Mouse (Mus musculus) erythroblast, embryonic 14.5 days (primary cell): ENCODE measurements around the gene Zfhx3. TPM values are rescaled to one million over a fixed set of nuclear protein-coding genes. Genes with fewer than 3 reads are reported as not detected.

Source experiments
- H3K27me3 ChIP-seq: 2 replicates; pipeline ENCODE4 v1.6.1; 2012; ENCODE audit warnings: inconsistent platforms; ENCODE audit not compliant: control insufficient read depth
- H3K36me3 ChIP-seq: 2 replicates; pipeline ENCODE4 v1.6.1; 2012; ENCODE audit warnings: mild to moderate bottlenecking, inconsistent platforms; ENCODE audit not compliant: control insufficient read depth
- H3K4me1 ChIP-seq: 2 replicates; pipeline ENCODE4 v1.6.1; 2012; ENCODE audit warnings: inconsistent platforms; ENCODE audit not compliant: control insufficient read depth
- H3K4me3 ChIP-seq: replicated peaks from 2 replicates; pipeline ENCODE3; 2012; ENCODE audit warnings: moderate library complexity, mild to moderate bottlenecking, inconsistent platforms
- H3K9me3 ChIP-seq: 2 replicates; pipeline ENCODE4 v1.6.1; 2012; ENCODE audit warnings: low read length, inconsistent platforms, mixed read lengths; ENCODE audit not compliant: control insufficient read depth
- GATA1 ChIP-seq: IDR thresholded peaks from 2 replicates; pipeline ENCODE4 v1.6.1; 2012; ENCODE audit warnings: low read length, inconsistent platforms, mixed read lengths
- TAL1 ChIP-seq: IDR thresholded peaks from 3 replicates; pipeline ENCODE4 v1.6.1; 2012; ENCODE audit warnings: low read length, inconsistent platforms, mixed read lengths
- polyA plus RNA-seq: library from polyadenylated mRNA; stranded (reverse); fragments of >175 nt; gene quantifications from 2 replicates; pipeline ENCODE4 v1.2.3, GENCODE M21; 2012

The Zfhx3 gene
- polyA plus RNA-seq, 1 experiment = 0.03 TPM

- Histone ChIP-seq H3K4me1 (no peaks in the 10 kb centered on the region), H3K27me3 (no peaks in the 10 kb centered on the region), H3K4me3 (no peak overlapping the region), H3K9me3 (0 out of 2 replicates have a peak, but pooled peaks cover 3% of the 10 kb centered on the region), H3K36me3 (no peaks in the 10 kb centered on the region)
- no peak for TF ChIP-seq TAL1
- no peak for TF ChIP-seq GATA1
These were observed 954.3 kb downstream of the Zfhx3 start for GRCm38 (mm10) chr8:108896468-108897346.

DNA sequence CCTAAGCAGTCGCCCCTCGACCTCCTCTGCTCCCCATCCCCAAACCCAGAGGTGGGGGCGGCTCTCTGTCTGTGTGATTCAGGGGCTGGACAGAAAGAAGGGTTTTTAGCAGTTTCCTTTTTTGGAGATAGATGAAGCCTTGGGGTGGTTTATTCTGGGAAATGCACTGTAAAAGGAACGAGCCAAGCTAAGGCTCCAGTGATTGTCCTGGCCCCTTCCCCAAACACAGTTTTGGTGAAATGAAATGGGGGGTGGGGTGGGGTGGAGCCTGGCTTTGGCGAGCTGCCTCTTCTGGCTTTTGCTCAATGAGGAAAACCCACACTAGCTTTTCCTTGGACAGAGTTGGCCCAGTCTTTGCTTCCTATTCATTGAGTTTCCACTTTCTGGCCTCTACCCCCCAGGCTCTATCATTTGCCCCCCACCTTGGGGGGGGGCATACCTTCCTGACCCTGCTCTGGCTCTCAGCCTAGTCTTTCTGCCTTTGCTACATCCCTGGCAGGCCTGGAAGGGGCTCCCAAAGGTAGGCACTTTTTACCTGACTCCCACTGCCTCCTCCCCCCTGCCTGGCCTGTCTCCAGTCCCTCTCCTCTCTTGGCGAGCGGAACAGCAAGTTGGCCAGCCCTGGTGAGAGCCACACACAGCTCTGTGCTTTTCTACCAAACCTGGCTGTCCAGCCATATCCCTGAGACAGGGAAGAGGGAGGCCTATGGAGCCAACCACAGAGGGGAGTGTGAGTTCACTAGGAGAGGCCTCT lies 955.1 kb downstream of the Zfhx3 start:
- TF ChIP-seq TAL1 (no peak), GATA1 (no peak)
- Histone ChIP-seq H3K4me3 (no peak overlapping the region), H3K27me3 (no peaks in the 10 kb centered on the region), H3K9me3 (0 out of 2 replicates have a peak, but pooled peaks cover 3% of the 10 kb centered on the region), H3K4me1 (no peaks in the 10 kb centered on the region), H3K36me3 (no peaks in the 10 kb centered on the region)

- Histone ChIP-seq H3K27me3 (no peaks in the 10 kb centered on the region), H3K9me3 (0 out of 2 replicates have a peak, but pooled peaks cover 3% of the 10 kb centered on the region), H3K4me1 (no peaks in the 10 kb centered on the region), H3K36me3 (no peaks in the 10 kb centered on the region), H3K4me3 (no peak overlapping the region)
- TF ChIP-seq TAL1 (no peak), GATA1 (no peak)
These were observed 956.9 kb downstream of the Zfhx3 start for GRCm38 (mm10) chr8:108899251-108899771.

DNA sequence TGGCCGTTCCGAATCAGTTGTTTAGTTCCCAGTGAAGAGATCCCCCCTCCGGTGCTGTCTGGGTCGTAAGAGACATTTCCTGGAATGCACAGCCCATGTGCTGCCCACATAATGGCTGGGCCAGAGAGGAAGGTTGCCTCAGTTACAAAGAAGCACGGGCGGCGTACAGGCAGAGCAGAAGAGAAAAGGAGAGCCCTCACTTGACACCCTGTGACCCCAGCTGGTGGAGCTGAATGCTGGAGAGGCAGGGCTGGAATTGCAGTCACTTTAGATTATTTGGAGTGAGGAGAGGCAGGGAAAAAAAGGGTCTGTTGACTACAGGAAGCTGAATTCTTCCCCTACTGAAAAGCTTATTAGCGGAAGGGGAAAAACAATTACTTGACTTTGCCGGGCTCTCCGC lies 958.1 kb downstream of the Zfhx3 start:
- H3K36me3 ChIP-seq = no peaks in the 10 kb centered on the region
- 0 out of 2 replicates have a peak, but pooled peaks cover 3% of the 10 kb centered on the region for H3K9me3 ChIP-seq
- H3K27me3 ChIP-seq = no peaks in the 10 kb centered on the region
- no peak overlapping the region for H3K4me3 ChIP-seq
- H3K4me1 ChIP-seq = no peaks in the 10 kb centered on the region
- TF ChIP-seq GATA1 = no peak
- no peak for TF ChIP-seq TAL1

GRCm38 (mm10) chr8:108901208-108901607 lies 958.8 kb downstream of the Zfhx3 start:
- Histone ChIP-seq H3K36me3 (no peaks in the 10 kb centered on the region), H3K4me3 (no peak overlapping the region), H3K9me3 (0 out of 2 replicates have a peak, but pooled peaks cover 3% of the 10 kb centered on the region), H3K27me3 (no peaks in the 10 kb centered on the region), H3K4me1 (no peaks in the 10 kb centered on the region)
- TF ChIP-seq GATA1 (no peak), TAL1 (no peak)

- Histone ChIP-seq H3K9me3 (0 out of 2 replicates have a peak, but pooled peaks cover 3% of the 10 kb centered on the region), H3K36me3 (no peaks in the 10 kb centered on the region), H3K4me1 (no peaks in the 10 kb centered on the region), H3K27me3 (no peaks in the 10 kb centered on the region), H3K4me3 (no peak overlapping the region)
- no peak for TF ChIP-seq TAL1
- TF ChIP-seq GATA1 = no peak
These were observed 961.1 kb downstream of the Zfhx3 start for GRCm38 (mm10) chr8:108903550-108903949.

DNA sequence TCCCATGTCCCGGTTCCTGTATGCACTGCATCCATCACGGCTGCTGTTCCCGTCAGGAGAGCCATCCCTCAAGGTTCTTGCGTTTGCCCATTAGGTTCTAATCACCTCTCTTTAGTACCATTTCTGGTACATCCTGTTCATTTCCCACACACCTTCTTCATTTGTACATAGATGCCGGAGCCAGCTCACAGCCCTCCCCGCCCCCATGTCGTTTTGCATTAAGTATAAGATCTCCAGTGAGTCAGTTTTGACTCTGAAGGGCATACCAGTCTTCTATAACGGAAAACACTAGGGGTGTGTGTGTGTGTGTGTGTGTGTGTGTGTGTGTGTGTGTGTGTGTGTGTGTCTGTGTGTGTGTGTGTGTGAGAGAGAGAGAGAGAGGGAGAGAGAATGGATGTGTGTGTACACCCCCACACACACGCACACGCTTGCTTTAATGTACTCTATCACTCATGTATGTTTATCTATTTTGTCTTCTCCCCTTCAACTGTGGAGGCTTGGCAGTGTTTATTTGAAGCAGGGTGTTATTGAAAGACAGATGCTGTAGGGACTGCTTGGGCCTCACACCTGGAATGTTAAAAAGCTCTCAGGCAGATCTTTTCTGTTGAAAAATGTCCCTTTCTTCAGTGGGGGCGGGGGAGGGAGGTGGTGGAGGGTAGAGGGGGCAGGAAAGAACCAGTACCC lies 962.0 kb downstream of the Zfhx3 start:
- H3K27me3 ChIP-seq = no peaks in the 10 kb centered on the region
- no peaks in the 10 kb centered on the region for H3K9me3 ChIP-seq
- H3K36me3 ChIP-seq = no peaks in the 10 kb centered on the region
- no peaks in the 10 kb centered on the region for H3K4me1 ChIP-seq
- no peak overlapping the region for H3K4me3 ChIP-seq
- no peak for TF ChIP-seq TAL1
- no peak for TF ChIP-seq GATA1

DNA sequence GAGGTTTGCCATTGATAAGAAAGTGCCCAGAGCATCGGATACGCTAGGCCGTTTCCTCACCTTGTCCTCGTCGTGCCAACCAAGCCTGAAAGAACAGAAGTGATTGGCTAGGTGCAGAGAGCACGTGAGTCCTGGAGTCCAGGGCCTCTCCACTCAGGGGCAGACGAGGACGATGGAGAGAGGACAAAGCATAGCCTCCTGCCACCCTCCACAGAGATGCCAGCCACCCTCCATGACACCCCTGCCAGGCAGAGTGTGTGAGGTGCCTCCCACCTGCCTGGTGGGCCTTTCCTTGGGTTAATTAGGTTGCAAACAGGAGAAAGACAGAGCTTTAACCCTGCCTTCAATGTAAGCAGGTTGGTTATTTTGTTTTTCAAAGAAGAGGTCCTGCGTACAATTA lies 965.6 kb downstream of the Zfhx3 start:
- H3K36me3 ChIP-seq = no peaks in the 10 kb centered on the region
- no peaks in the 10 kb centered on the region for H3K9me3 ChIP-seq
- no peak overlapping the region for H3K4me3 ChIP-seq
- no peaks in the 10 kb centered on the region for H3K27me3 ChIP-seq
- H3K4me1 ChIP-seq = 0 out of 2 replicates have a peak, but pooled peaks cover 1% of the 10 kb centered on the region
- TF ChIP-seq TAL1 (no peak), GATA1 (no peak)
